Mouse (Mus musculus) right cerebral cortex, postnatal 36 days (tissue): ENCODE results near the gene Slc29a2.
"Not testable (repeated sequence)": the region's sequence is repeated elsewhere in the genome, so short reads cannot be mapped to it uniquely, and the experiment has no call there.

Experiments
- DNase-seq, 2 experiments: peaks; one replicate each; pipeline ENCODE4 v3.0.0; 2022; ENCODE audit warnings: low spot score in 2 of 2, mixed read lengths in 1 of 2

Slc29a2 gene

DNA sequence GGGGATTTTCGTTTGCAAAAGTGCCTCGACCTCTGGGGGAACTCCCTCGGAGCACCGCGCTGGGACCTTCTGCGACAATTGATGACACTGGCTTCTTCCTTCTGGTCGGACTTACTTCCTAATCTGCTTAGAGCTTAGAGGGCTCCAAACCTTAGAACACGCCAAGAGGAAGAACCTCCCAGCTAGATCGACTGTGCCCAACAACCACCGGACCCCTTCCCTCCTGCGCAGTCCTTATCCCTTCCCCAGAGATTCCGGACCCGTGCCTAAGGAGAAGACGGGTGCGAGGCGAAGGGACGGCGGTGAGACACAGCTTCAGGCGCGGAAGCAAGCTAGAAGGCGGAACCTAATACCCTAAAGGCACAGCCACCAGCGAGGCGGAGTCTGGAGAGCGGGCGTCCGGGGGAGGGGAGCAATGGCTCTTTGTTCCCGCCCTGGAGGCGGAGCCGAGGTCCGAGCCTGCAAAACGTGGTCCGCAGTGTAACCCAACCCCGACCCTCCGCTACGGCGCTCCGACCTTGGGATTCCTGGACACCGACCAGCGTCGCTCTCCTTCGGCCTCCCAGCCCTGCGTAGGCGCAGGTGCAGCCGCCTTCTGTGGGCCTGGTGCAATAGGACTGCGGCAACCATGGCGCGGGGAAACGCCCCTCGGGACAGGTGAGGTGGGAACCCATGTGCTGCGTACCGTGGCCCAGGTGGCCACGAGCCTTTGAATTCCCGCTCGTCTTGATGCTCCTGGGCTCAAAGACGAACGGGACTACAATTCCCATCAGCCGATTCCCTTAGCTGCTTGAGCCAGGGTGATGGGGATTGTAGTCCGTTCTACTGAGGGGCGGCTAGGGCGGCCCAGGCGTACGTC lies at the start of gene Slc29a2:
Gene Slc29a2, plus strand, starts transcription at position 240 of the 859 bp plus-strand sequence.
- peak; percentile 86 to 87 for DNase-seq

DNA sequence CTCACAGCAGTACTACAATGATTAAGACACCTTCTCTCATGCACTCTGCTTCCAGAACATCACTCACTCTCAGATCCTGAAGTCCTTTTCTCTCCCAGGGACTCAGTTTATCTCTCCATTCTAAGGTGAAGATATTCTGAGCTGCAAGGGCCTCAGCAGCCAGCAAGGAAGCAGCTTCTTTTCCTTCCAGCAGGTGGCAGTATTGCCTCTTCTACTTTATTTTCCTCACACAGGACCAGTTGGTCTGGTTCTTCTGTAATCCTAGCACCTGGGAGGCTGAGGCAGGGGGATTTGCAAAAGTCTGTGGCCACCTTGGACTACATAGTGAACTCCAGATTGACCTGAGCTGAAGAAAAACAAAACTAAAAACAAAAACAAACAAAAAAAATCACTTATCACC lies 41.9 kb upstream of the Slc29a2 start:
- DNase-seq: no peak

DNA sequence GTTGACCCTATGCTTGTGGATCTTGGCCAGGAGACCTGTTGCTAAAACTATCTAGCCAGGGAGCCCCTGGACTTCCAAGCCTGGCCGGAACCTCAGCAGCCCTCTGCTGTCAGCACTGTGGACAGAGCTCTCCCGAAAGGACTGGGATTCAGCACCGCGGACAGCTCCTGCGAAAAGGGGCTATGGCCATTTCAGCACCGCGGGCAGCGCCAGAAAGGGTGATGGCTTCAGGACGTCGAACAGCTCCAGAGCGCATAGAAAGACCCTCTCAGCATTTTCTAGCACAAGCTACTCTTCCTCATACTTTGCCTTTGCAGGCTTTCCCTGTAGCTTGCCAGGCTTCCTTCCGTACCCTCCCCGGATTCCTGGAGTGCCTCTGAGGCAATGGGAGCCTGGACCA lies 34.6 kb upstream of the Slc29a2 start:
- no peak for DNase-seq

DNA sequence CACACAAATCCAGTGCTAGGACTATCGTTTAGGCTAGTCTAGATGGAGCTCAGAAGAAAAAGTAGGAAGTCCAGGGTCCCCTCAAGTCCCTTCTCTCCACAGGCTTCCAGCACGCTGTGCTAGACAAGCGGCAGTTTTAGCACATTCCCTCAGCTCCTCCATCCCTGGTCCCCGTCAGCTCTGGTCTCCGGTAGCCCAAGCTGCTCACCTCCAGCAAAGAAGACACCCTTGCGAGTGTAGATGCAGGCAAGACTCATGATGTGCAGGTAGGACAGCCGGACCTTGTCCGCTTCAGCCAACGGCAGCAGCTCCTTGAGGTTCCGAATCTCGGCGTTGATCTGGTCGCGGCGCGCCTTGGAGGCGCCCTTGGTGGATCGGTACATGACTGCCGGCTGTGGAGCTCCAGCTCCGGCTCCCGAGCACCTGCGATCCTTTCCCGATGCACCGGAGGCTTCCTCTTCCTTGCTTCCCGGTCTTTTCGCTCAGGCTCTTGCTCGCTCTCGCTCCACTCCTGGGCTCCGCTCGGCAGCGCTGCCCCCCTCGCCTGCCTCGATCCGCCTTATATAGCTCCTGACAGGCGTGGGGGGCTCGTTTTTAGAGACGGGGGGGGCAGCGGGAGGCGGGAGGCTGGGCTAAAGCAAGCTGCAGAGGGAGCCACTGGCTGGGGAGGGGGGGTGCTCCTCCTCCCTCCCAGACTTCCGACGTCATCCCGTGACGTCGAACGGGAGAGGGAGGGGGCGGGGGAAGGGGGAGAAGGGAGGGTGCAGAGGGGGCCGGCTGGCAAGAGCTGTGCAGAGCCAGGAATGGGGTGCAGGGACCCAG lies 34.0 kb upstream of the Slc29a2 start:
- peak; percentile 80 to 81 for DNase-seq

DNA sequence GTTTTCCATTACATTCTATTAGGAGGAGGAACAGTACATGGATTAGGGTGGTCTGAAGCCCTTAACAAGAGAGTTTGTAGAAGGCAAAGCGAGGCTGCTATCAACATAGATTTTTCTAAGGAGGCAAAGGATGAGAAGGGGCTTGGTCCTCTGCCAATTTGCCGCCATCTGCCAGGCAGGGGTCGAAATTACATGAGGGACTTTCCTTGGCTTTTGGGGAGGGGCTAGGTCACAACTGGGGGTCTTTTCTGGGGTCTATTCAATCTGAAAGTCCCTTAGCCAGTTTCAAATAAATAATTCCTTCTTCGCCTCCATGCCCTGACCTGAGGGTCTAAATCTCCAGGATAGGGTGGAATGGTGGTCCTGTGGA lies 33.4 kb upstream of the Slc29a2 start, which contains the start of gene Npas4:
Gene Npas4, minus strand, starts transcription at position 61 of the 370 bp plus-strand sequence.
- DNase-seq: no peak

DNA sequence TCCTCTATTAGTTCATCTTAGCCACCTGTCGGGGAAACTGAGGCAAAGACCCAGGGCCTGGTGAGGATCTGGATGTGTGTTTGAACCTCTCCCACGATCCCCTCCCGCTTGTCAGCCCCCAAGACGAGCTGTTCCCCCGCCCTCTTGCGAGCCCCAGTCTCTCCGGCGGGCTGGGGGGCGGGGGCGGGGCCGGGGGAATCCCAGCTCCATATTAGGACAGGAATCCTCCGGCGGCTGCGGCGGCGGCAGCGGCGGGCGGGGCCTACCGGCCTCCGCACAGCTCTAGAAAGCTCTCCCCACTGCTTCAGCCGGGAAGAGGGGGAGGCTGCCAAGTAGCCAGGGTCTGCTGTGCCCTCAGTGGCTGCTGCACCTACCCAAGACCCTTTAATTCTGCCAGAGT lies 32.9 kb upstream of the Slc29a2 start:
- DNase-seq: peak in 1 of 2 experiments; percentile 47

DNA sequence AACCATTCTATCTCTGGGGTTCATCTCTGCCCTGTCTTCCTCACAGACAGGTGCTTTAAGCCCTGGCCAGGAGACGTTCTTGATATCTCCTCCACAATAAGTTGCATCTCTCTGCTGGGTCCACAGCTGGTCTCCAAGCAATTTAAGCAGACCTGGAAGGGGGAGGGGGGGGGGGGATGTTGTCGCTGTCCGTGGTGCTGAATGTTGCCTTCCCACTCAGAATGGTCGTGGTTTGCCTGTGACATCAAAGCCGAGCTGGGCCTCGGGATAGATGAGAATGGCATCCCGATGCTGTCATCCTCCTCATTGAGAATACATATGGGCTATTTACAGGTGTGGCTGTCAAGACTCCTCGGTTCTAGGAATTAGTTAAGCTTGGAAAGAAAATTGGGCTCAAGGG lies 31.3 kb upstream of the Slc29a2 start:
- no peak for DNase-seq

DNA sequence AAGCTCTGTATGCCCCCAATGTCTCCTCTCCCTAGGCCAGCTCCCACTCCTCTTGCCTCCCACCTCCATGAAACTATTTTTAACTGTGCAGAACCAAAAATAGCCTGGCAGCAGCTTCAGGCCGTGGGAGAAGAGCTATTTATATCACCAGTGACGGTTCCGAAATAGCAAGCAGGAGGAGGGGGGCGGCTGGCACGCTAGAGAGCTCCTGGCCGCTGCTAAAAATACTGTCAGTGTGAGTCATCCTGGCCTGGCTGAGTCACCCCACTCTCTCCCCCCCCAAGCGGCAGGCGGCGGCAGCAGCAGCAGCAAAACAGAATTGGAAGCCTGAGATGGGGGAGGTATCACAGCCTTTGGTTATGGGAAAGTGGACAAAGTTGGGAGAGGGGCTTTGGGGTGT lies 30.8 kb upstream of the Slc29a2 start:
- peak; percentile 89 to 92 for DNase-seq

DNA sequence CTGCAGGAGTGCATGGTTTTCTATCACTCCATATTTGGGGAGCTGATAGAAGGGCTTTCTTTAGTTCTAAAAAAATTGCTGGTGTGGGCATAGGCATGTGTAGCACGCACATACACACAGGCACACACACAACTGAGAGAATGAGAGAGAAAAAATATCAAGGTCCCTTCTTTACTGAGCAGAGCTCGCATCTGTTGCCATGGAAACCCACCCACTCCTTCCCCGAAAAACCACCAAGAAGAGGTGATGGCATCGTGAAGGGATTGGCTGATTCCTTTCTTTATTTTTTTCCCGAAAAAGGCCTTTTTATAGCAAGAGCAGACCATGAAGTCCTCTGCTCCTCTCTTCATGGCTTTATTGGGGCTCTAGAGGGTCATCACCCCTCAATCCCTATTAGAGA lies 29.6 kb upstream of the Slc29a2 start:
- peak; percentile 82 to 93 for DNase-seq

DNA sequence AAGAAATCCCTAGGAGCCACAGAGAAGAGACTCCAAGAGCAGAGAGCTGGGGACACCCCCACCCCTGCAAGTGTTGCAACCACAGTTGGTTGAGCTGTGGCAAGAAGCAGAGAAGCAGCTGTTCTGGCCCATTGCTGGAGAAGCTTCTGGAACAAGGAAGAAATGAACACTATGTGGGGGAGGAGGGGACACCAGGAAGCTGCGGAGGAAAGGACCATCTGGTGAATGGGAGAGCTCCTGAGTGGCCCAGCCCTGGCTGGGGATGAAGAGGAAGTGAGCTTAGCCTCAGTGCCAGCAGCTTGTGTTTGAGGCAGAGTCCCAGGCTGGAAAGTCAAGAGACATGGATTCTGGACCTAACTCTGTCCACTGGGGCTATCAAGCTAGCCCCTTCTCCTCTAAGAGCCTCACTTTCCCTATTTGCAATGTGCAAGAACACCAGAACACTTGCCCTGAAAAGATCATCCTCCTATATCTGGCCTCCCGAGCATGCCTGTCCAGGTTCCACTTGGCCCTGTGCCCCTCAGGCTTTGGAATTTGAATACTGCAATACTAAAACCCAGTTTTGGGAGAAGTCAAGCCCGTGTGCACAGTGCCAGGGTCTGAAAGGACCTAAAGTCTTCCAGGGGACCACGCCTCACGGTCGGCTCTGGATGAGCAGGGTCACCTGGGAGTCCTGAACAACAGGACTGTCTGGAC lies 24.1 kb upstream of the Slc29a2 start:
- DNase-seq: peak; percentile 64 to 84

DNA sequence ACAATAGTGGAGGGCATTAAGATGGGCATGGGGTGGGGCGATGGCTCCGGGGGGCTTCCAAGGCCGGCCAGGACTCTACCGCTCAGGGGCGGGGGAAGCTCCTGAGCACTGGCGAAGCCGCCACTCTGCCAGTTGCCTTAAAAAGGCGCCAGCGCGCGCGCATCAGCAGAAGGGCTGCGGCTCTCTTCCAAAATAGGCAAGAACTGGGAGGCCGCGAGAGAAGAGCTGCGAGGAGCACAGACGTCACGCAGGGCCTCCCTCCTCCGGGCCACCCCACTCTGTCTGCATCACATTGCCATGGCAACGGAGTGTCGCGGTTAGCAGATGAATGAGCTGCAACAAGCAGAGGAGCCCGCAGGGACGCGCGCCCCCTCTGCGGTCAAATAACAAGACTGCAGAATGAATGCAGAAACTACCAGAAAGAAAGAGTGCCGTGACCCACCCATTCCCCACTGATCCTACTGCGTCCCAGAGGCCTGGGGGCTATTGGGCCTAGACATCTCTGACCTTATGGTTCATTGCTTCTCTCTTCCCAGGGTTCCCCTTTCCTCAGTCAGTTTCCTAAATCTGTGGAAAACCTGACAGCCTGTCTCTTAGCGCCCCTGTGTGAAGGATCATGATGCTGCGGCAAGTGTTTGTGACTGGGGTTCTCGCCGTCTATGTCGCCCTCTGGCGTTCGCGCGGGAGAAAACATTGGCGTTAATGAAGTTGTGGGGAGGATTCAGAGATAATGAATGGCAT lies 21.8 kb upstream of the Slc29a2 start:
- DNase-seq: peak; percentile 96 to 98

DNA sequence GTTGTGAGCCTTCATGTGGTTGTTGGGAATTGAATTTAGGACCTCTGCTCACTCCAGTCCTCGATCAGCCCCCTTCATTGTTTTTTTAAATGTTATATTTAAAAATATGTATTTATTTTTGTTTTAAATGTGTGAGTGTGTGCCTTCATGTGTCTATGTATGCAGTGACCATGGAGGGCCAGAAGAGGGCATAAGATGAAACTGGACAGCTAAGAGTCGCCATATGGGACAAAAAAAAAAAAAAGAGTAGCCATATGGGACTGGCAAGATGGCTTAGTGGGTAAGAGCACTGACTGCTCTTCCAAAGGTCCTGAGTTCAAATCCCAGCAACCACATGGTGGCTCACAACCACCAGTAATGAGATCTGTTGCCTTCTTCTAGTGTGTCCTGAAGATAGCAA lies 20.0 kb upstream of the Slc29a2 start:
- DNase-seq: not testable (repeated sequence)

DNA sequence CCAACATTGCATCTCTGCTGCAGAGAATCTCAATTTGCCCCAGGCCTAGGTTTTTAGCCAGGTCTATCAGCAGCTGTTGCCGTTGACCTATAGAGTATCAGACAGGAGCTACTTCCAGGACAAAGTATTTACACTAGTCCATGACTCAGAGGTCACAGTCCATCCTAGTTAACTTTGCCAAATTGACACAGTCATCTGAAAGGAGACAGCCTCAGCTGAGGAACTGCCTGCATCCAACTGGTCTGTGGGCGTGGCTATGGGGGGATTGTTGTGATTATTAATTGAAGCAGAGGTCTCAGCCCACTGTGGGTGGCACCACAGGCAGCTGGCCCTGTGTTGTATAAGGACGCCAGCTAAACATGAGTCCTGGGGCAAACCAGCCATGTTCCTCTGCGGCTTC lies 18.7 kb upstream of the Slc29a2 start:
- DNase-seq: no peak

DNA sequence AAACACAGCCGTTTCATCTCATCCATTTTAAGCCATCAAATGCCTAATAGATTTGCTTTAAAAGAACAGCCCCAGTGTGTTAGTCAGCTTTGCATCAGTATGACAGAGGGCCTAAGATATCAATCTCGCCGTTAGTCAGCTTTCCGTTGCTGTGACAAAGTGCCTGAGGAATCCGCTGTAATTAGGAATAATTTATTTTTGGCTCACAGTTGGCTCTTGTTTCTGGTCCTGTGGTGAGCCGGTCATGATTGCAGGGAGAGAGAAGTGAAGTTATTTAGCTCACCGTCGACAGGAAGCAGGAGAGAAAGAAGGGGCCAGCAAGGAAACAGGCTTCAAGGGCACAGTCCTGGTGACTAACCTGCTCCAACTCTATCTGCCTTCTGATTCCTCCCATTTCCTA lies 10.5 kb upstream of the Slc29a2 start:
- no peak for DNase-seq

DNA sequence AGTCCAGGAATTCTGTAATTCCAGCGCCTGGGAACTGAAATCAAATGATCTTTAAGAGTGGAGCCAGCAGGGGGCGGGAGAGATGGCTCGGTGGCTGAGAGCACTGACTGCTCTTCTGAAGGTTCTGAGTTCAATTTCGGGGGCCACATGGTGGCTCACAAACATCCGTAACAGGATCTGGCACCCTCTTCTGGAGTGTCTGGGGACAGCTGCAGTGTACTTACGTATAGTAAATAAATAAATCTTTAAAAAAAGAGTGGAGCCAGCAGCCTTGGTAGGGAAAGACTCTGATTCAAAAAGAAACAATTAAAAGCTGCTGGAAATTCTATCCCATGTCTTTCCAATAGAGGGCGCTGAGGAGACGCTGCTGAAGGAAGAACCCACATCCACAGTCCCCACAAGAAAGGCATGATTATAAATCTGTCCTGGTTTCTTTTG lies 8.7 kb upstream of the Slc29a2 start:
- no peak for DNase-seq

DNA sequence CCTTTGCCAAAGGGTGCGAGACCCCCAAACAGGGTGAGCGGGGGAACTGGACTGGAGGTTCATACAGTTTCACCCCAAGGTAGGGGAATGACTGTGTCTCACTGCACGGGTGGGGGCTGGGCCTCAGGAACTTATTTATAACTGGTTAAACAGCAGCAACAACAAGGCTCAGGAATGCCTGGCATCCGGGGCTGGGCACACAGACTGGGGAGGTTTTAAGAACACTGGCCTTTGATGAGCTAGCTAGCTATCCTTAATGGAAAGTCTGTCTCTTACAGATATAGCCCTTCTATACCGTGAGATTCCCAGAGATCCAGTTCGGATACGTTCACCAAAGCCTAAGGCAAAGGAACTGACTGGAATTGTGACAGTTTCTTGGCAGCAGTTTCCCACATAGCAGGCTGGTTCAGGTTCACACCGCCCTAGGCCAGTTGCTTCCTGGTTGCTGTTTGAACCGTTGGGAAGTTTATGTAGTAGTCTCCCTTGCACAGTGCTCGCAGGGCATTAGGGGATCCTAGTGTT lies 7.4 kb upstream of the Slc29a2 start:
- DNase-seq: no peak

DNA sequence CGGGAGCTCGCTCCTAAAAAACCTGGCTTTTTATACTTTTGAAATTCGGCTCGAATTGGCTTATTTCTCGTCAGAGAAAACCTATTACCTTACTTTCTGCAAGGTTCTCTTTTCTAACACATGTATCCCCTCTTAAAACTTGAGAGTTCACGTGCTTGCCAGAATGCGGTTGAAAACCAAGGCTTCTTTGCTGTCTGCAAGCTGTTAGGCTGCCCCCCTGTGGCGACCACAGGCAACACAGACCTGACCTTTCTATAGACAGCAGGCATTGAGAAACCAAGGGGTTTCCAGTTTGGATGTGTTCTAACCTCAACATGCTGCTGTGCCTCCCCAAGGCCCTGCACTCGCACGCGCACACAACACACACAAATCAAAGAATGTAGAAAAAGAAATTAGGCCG lies 6.9 kb upstream of the Slc29a2 start:
- DNase-seq: no peak

DNA sequence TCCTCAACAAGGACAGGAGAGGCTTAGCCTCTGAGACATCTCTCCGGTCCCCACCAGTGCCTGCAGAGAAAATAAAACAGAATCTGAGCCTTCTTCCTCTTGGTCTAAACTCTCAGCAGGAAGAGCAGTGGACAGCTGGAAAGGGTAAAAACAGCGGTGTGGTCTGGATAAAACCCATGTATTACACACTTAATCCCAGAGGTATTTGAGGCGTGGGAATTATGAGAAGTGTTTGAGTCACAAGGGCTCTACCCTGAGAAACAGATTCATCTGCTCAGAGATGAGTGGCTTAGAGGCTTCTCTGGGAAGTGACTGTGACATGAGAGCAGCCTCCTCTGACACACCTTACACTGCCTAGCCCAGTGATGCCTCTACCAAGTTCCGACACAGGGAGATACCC lies 6.0 kb upstream of the Slc29a2 start:
- no peak for DNase-seq

DNA sequence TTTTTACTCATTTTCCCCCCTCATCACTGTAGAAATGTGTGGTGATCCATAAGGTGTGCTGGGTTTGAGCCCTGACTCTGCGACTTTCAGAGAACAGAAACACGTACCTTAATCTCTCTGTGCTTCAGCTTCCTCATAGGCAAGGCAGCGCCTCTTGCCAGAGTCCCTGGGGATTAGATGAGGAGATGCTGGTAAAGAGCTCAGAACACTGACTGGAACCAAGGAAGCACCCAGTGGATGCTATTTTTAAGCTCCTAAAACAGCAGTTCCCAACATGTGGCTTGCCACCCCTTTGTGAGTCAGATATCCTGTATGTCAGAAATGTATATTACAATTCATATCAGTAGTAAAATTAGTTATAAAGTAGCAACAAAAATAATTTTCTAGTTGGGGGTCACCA lies 5.5 kb upstream of the Slc29a2 start:
- DNase-seq: no peak

DNA sequence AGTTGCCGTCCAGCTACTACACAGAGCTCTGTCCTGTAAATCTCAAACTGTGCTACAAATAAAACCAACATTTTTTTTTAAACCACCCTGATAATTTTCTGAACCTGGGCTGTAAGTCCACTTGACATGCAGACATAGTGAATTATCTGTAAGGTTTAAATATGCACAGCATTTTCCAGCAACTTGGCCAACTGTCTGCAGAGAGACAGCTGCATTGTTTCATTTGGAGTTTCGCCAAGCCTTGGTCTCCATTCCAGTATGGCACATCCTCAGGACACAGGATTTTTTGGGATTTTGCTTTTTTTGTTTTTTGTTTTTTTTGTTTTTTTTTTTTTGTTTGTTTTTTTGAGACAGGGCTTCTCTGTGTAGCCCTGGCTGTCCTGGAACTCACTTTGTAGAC lies 2.2 kb upstream of the Slc29a2 start:
- no peak for DNase-seq

DNA sequence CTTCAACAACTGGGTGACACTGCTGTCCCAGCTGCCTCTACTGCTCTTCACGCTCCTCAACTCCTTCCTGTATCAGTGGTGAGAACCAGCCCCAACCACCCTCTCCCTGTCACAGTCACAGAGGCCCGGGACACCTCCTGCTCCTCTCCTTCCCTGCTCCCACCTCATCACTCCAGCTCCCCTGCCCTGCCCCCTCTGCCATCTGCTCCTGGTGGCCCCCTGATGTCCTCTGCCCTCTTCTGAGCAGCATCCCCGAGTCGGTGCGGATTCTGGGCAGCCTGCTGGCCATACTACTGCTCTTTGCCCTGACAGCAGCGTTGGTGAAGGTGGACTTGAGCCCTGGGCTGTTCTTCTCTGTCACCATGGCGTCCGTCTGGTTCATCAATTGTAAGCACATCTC lies 2.5 kb downstream of the Slc29a2 start:
- DNase-seq: no peak
